Mouse (Mus musculus): ENCODE data around the gene Asb11.
A peak's percentile ranks its signal among the peaks of the same experiment; 100 is the strongest.

Asb11 gene

GRCm38 (mm10) chrX:164445601-164446000 lies 8.8 kb downstream of the Asb11 start:
- no peak for DNase-seq (ENCODE audit: low spot score)

GRCm38 (mm10) chrX:164446106-164446551 lies 9.3 kb downstream of the Asb11 start:
- peak; percentile 3 for DNase-seq (ENCODE audit: low spot score)

GRCm38 (mm10) chrX:164446835-164447681 lies 10.3 kb downstream of the Asb11 start:
- no peak for DNase-seq (ENCODE audit: low spot score)

GRCm38 (mm10) chrX:164447682-164448071 lies 10.9 kb downstream of the Asb11 start:
- DNase-seq (ENCODE audit: low spot score): no peak

- peak; percentile 11 for DNase-seq (ENCODE audit: low spot score)
Observed at GRCm38 (mm10) chrX:164449201-164449600, 12.4 kb downstream of the Asb11 start.

GRCm38 (mm10) chrX:164459205-164459878 lies 22.5 kb downstream of the Asb11 start:
- no peak for DNase-seq (ENCODE audit: low spot score)

- DNase-seq (ENCODE audit: low spot score): no peak
Observed at GRCm38 (mm10) chrX:164502258-164502657, 65.5 kb downstream of the Asb11 start.

- DNase-seq (ENCODE audit: low spot score): no peak
Observed at GRCm38 (mm10) chrX:164505709-164506498, 69.1 kb downstream of the Asb11 start, which contains the start of gene Asb9. Gene Asb9, plus strand, starts transcription at chrX:164506327.

GRCm38 (mm10) chrX:164507068-164507467 lies 70.3 kb downstream of the Asb11 start:
- DNase-seq (ENCODE audit: low spot score): no peak

GRCm38 (mm10) chrX:164508728-164509127 lies 71.9 kb downstream of the Asb11 start:
- DNase-seq (ENCODE audit: low spot score): no peak
